Mouse (Mus musculus): ENCODE data around the gene Rnf214. TPM values are rescaled to one million over a fixed set of nuclear protein-coding genes. Genes with fewer than 3 reads are reported as not detected.

Rnf214 gene
- polyA plus RNA-seq, 1 experiment from 2014 or later: 109 TPM

DNA sequence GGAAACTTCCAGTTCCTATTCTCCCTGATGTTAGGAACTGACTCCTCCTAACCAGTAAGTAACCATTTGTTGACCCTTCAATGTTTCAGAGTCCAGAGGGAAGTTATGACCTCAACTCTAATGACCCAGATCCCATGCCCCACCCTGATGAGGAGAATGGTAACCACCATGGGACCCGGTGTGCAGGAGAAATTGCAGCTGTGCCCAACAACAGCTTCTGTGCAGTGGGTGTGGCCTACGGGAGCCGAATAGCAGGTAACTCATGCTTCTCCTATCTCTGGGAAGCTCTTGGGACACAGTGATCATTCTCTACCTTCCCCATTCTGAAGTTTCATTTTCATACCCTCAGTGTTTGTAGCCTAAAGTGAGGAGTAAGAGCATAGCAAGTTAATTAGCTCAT, 4.3 kb upstream of the Rnf214 start:
- WGBS: 97% methylated on average over 3 of the region's 3 CpGs
- no peaks in the 10 kb centered on the region for H3K9me3 ChIP-seq (ENCODE audit: control insufficient read depth, low read length)
- peaks cover 73% of the 10 kb centered on the region for H3K36me3 ChIP-seq (replicated peaks; ENCODE audit: control insufficient read depth, insufficient read depth)

GRCm38 (mm10) chr9:45907078-45907428, 342 bp upstream of the Rnf214 start:
- peak overlapping the region; percentile 96 for H3K27ac ChIP-seq
- no peak for ATAC-seq (ENCODE audit: low FRiP score)
- peak overlapping the region; percentile 91 for H3K9ac ChIP-seq
- no peak for DNase-seq (ENCODE audit: low spot score)
- H3K4me2 ChIP-seq (replicated peaks): peak overlapping the region; percentile 84
- peaks cover 27% of the 10 kb centered on the region for H3K4me1 ChIP-seq (replicated peaks; ENCODE audit: control insufficient read depth, insufficient read depth, low read length)
- H3K4me3 ChIP-seq (replicated peaks; ENCODE audit: low read length): peak overlapping the region; percentile 80
- no peaks in the 10 kb centered on the region for H3K9me3 ChIP-seq (ENCODE audit: control insufficient read depth, low read length)
- no peaks in the 10 kb centered on the region for H3K27me3 ChIP-seq (ENCODE audit: control insufficient read depth, insufficient read depth, low read length)
- peaks cover 47% of the 10 kb centered on the region for H3K36me3 ChIP-seq (replicated peaks; ENCODE audit: control insufficient read depth, insufficient read depth)
- 0% methylated on average over 19 of the region's 19 CpGs for WGBS

More for the DNA sequence above, 4.3 kb upstream of the Rnf214 start:
- no peak overlapping the region for H3K27ac ChIP-seq
- H3K4me3 ChIP-seq (replicated peaks; ENCODE audit: low read length): no peak overlapping the region
- no peak for ATAC-seq (ENCODE audit: low FRiP score)
- no peak overlapping the region for H3K4me2 ChIP-seq (replicated peaks)
- peaks cover 11% of the 10 kb centered on the region for H3K4me1 ChIP-seq (replicated peaks; ENCODE audit: control insufficient read depth, insufficient read depth, low read length)
- no peak for DNase-seq (ENCODE audit: low spot score)
- H3K9ac ChIP-seq: no peak overlapping the region
- H3K27me3 ChIP-seq (ENCODE audit: control insufficient read depth, insufficient read depth, low read length): no peaks in the 10 kb centered on the region

GRCm38 (mm10) chr9:45905811-45906237, 887 bp downstream of the Rnf214 start:
- Histone ChIP-seq H3K27me3 (ENCODE audit: control insufficient read depth, insufficient read depth, low read length) (no peaks in the 10 kb centered on the region), H3K27ac (peak overlapping the region; percentile 96), H3K9ac (peak overlapping the region; percentile 91), H3K4me1 (replicated peaks; ENCODE audit: control insufficient read depth, insufficient read depth, low read length) (peaks cover 27% of the 10 kb centered on the region), H3K4me3 (replicated peaks; ENCODE audit: low read length) (peak overlapping the region; percentile 80), H3K9me3 (ENCODE audit: control insufficient read depth, low read length) (no peaks in the 10 kb centered on the region), H3K4me2 (replicated peaks) (peak overlapping the region; percentile 84), H3K36me3 (replicated peaks; ENCODE audit: control insufficient read depth, insufficient read depth) (peaks cover 47% of the 10 kb centered on the region)
- DNase-seq (ENCODE audit: low spot score) (no peak), ATAC-seq (ENCODE audit: low FRiP score) (peak; percentile 51; the same call in 1 of the 2 replicates)
- under 1% methylated on average over 16 of the region's 27 CpGs for WGBS

DNA sequence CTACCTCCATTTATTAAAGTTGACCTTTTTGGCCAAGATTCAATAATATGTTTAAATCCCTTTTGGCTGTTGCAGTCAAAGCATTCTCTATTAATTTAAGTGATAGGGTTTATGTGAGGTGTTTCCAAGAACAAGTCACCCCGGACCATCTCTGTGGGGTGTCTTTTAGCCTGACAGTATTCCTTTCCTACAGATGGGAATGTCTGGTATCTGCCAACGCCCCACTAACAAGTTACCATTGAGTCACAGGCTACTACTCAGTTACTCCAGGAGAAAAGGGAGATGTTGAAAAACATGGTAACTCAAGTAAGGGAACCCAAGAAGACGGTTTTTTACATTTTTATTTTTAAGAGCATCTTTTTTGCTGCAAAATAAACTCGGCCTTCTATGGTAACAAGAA, 1.5 kb downstream of the Rnf214 start:
- Histone ChIP-seq H3K36me3 (replicated peaks; ENCODE audit: control insufficient read depth, insufficient read depth) (peaks cover 45% of the 10 kb centered on the region), H3K9me3 (ENCODE audit: control insufficient read depth, low read length) (no peaks in the 10 kb centered on the region), H3K4me1 (replicated peaks; ENCODE audit: control insufficient read depth, insufficient read depth, low read length) (peaks cover 27% of the 10 kb centered on the region), H3K4me3 (replicated peaks; ENCODE audit: low read length) (peak overlapping the region; percentile 80), H3K9ac (peak overlapping the region; percentile 91), H3K4me2 (replicated peaks) (peak overlapping the region; percentile 84), H3K27ac (peak overlapping the region; percentile 96), H3K27me3 (ENCODE audit: control insufficient read depth, insufficient read depth, low read length) (no peaks in the 10 kb centered on the region)
- ATAC-seq (ENCODE audit: low FRiP score) (no peak), DNase-seq (ENCODE audit: low spot score) (no peak)
- WGBS: 56% methylated on average over 4 of the region's 4 CpGs

GRCm38 (mm10) chr9:45893681-45894080, 13.0 kb downstream of the Rnf214 start:
- Histone ChIP-seq H3K9me3 (ENCODE audit: control insufficient read depth, low read length) (no peaks in the 10 kb centered on the region), H3K4me2 (replicated peaks) (no peak overlapping the region), H3K27me3 (ENCODE audit: control insufficient read depth, insufficient read depth, low read length) (no peaks in the 10 kb centered on the region), H3K9ac (no peak overlapping the region), H3K36me3 (replicated peaks; ENCODE audit: control insufficient read depth, insufficient read depth) (peaks cover 98% of the 10 kb centered on the region), H3K4me1 (replicated peaks; ENCODE audit: control insufficient read depth, insufficient read depth, low read length) (no peaks in the 10 kb centered on the region), H3K4me3 (replicated peaks; ENCODE audit: low read length) (no peak overlapping the region), H3K27ac (no peak overlapping the region)
- DNase-seq (ENCODE audit: low spot score): no peak
- ATAC-seq (ENCODE audit: low FRiP score): no peak

GRCm38 (mm10) chr9:45877928-45878327, 28.8 kb downstream of the Rnf214 start:
- 75% methylated on average over 2 of the region's 2 CpGs for WGBS
- no peak overlapping the region for H3K27ac ChIP-seq
- no peaks in the 10 kb centered on the region for H3K9me3 ChIP-seq (ENCODE audit: control insufficient read depth, low read length)
- no peaks in the 10 kb centered on the region for H3K4me1 ChIP-seq (replicated peaks; ENCODE audit: control insufficient read depth, insufficient read depth, low read length)
- H3K4me3 ChIP-seq (replicated peaks; ENCODE audit: low read length): no peak overlapping the region
- no peak overlapping the region for H3K9ac ChIP-seq
- H3K36me3 ChIP-seq (replicated peaks; ENCODE audit: control insufficient read depth, insufficient read depth): peaks cover 90% of the 10 kb centered on the region
- ATAC-seq (ENCODE audit: low FRiP score) (no peak), DNase-seq (ENCODE audit: low spot score) (no peak)
- no peak overlapping the region for H3K4me2 ChIP-seq (replicated peaks)
- H3K27me3 ChIP-seq (ENCODE audit: control insufficient read depth, insufficient read depth, low read length): no peaks in the 10 kb centered on the region

- Histone ChIP-seq H3K9me3 (ENCODE audit: control insufficient read depth, low read length) (no peaks in the 10 kb centered on the region), H3K27me3 (ENCODE audit: control insufficient read depth, insufficient read depth, low read length) (no peaks in the 10 kb centered on the region), H3K4me2 (replicated peaks) (no peak overlapping the region), H3K27ac (no peak overlapping the region), H3K36me3 (replicated peaks; ENCODE audit: control insufficient read depth, insufficient read depth) (peaks cover 96% of the 10 kb centered on the region), H3K4me1 (replicated peaks; ENCODE audit: control insufficient read depth, insufficient read depth, low read length) (no peaks in the 10 kb centered on the region), H3K9ac (no peak overlapping the region), H3K4me3 (replicated peaks; ENCODE audit: low read length) (no peak overlapping the region)
- 94% methylated on average over 3 of the region's 3 CpGs for WGBS
- DNase-seq (ENCODE audit: low spot score) (no peak), ATAC-seq (ENCODE audit: low FRiP score) (no peak)
Observed at GRCm38 (mm10) chr9:45870265-45870664, 36.4 kb downstream of the Rnf214 start.

DNA sequence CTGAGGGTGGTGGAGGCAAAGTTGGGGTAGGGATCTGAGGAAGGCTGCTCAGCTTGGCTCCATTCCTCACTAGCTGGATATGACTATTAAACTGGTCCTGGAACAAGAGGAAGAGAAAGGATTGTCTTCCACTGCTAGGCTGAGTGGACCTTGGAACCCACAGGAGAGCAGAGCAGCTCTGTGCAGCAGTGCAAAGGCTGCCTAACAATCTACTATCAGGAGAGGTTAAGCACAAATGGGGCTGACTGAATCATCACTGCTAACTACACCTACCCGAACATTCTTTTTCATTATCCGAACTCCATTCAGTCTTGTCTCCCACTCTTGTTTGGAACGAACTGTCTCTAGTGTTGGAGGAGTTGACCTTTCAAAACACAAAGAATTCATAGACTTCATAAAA, 37.5 kb downstream of the Rnf214 start:
- no peak for ATAC-seq (ENCODE audit: low FRiP score)

GRCm38 (mm10) chr9:45861813-45862212, 44.9 kb downstream of the Rnf214 start:
- no peak for DNase-seq (ENCODE audit: low spot score)
- WGBS: 72% methylated on average over 7 of the region's 7 CpGs
- Histone ChIP-seq H3K27me3 (ENCODE audit: control insufficient read depth, insufficient read depth, low read length) (no peaks in the 10 kb centered on the region), H3K4me2 (replicated peaks) (no peak overlapping the region), H3K36me3 (replicated peaks; ENCODE audit: control insufficient read depth, insufficient read depth) (peaks cover 98% of the 10 kb centered on the region), H3K4me3 (replicated peaks; ENCODE audit: low read length) (no peak overlapping the region), H3K9me3 (ENCODE audit: control insufficient read depth, low read length) (no peaks in the 10 kb centered on the region), H3K9ac (no peak overlapping the region), H3K4me1 (replicated peaks; ENCODE audit: control insufficient read depth, insufficient read depth, low read length) (no peaks in the 10 kb centered on the region), H3K27ac (no peak overlapping the region)
- no peak for ATAC-seq (ENCODE audit: low FRiP score)

More for the DNA sequence above, 37.5 kb downstream of the Rnf214 start:
- no peak overlapping the region for H3K4me3 ChIP-seq (replicated peaks; ENCODE audit: low read length)
- no peaks in the 10 kb centered on the region for H3K9me3 ChIP-seq (ENCODE audit: control insufficient read depth, low read length)
- no peaks in the 10 kb centered on the region for H3K4me1 ChIP-seq (replicated peaks; ENCODE audit: control insufficient read depth, insufficient read depth, low read length)
- H3K4me2 ChIP-seq (replicated peaks): no peak overlapping the region
- peaks cover 98% of the 10 kb centered on the region for H3K36me3 ChIP-seq (replicated peaks; ENCODE audit: control insufficient read depth, insufficient read depth)
- 96% methylated on average over 3 of the region's 3 CpGs for WGBS
- no peaks in the 10 kb centered on the region for H3K27me3 ChIP-seq (ENCODE audit: control insufficient read depth, insufficient read depth, low read length)
- no peak overlapping the region for H3K27ac ChIP-seq
- no peak overlapping the region for H3K9ac ChIP-seq
- DNase-seq (ENCODE audit: low spot score): no peak

DNA sequence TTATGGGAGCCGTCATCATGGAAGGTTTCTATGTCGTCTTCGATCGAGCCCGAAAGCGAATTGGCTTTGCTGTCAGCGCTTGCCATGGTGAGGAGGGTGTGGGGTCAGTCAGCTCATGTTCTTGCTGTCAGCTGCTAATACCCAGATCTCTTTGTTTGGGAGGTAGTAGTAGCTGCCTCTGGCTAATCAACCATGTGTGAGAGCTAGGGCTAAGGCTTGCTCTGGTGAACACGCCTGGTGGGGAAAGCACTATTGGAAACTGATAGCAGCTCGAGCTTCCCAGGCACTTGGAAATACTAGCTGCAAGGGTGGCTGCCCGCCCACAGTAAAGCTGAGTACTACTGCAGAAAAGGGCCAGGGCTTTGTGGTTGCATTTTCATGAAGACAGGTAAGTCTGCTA, 47.3 kb downstream of the Rnf214 start:
- no peak for DNase-seq (ENCODE audit: low spot score)
- Histone ChIP-seq H3K27me3 (ENCODE audit: control insufficient read depth, insufficient read depth, low read length) (no peaks in the 10 kb centered on the region), H3K4me1 (replicated peaks; ENCODE audit: control insufficient read depth, insufficient read depth, low read length) (no peaks in the 10 kb centered on the region), H3K4me2 (replicated peaks) (no peak overlapping the region), H3K27ac (no peak overlapping the region), H3K9ac (no peak overlapping the region), H3K4me3 (replicated peaks; ENCODE audit: low read length) (no peak overlapping the region), H3K36me3 (replicated peaks; ENCODE audit: control insufficient read depth, insufficient read depth) (peaks cover 98% of the 10 kb centered on the region), H3K9me3 (ENCODE audit: control insufficient read depth, low read length) (no peaks in the 10 kb centered on the region)
- ATAC-seq (ENCODE audit: low FRiP score): no peak
- WGBS: 93% methylated on average over 10 of the region's 10 CpGs
